Mouse (Mus musculus): ENCODE measurements around the gene Mapkapk3. TPM values are rescaled to one million over a fixed set of nuclear protein-coding genes. Genes with fewer than 3 reads are reported as not detected.

The Mapkapk3 gene
- polyA plus RNA-seq, 1 experiment from 2014 or later, result 2.6 TPM

GRCm38 (mm10) chr9:107224597-107224996 lies 65.1 kb downstream of the Mapkapk3 start:
- H3K9me3 ChIP-seq, result no peaks in the 10 kb centered on the region
- H3K4me2 ChIP-seq (replicated peaks), result no peak overlapping the region
- no peaks in the 10 kb centered on the region for H3K36me3 ChIP-seq
- H3K4me3 ChIP-seq, result no peak overlapping the region
- H3K4me1 ChIP-seq, result no peaks in the 10 kb centered on the region
- no peak overlapping the region for H3K9ac ChIP-seq (replicated peaks)
- ATAC-seq (ENCODE audit: low FRiP score, low read depth), result no peak
- WGBS, result 81% methylated on average over 1 of the region's 1 CpGs
- H3K27me3 ChIP-seq, result 0 out of 2 replicates have a peak, but pooled peaks cover 3% of the 10 kb centered on the region
- H3K27ac ChIP-seq (replicated peaks), result no peak overlapping the region

Small RNA genes lying within 50 kb of the gene (microRNA-seq; reads per million reads assigned to microRNA genes)
- gene Gm22238, result not detected

Other genes starting within 250 kb of the Mapkapk3 start
- 14.5 and 15.3 TPM in 2 replicates for gene Dock3, start 58.0 kb downstream of the Mapkapk3 start, polyA plus RNA-seq (2016; fragmentation: Nextera tagmentation; extraction: Ambion mirVana)
- 6.6 and 6.8 TPM in 2 replicates for gene Cish, start 6.1 kb upstream of the Mapkapk3 start, polyA plus RNA-seq (2016; fragmentation: Nextera tagmentation; extraction: Ambion mirVana)
- gene Hemk1, start 48.5 kb upstream of the Mapkapk3 start, polyA plus RNA-seq (2016; fragmentation: Nextera tagmentation; extraction: Ambion mirVana), result 13.3 and 14.9 TPM in 2 replicates
- gene 6430571L13Rik, start 50.7 kb upstream of the Mapkapk3 start, polyA plus RNA-seq (2016; fragmentation: Nextera tagmentation; extraction: Ambion mirVana), result 3.1 and 4.2 TPM in 2 replicates
- gene Cacna2d2, start 109.7 kb upstream of the Mapkapk3 start, polyA plus RNA-seq (2016; fragmentation: Nextera tagmentation; extraction: Ambion mirVana), result 3.7 and 4.1 TPM in 2 replicates
- 43.6 TPM in 2 replicates for gene Tmem115, start 244.1 kb upstream of the Mapkapk3 start, polyA plus RNA-seq (2016; fragmentation: Nextera tagmentation; extraction: Ambion mirVana)

Data from midbrain, embryonic 12.5 days (tissue).